In genomic region chr6:42692517-42693190, GRCm38 (mm10) we compare ENCODE assay signal across 8 mouse cellular contexts. TPM values are rescaled to one million over a fixed set of nuclear protein-coding genes. Genes with fewer than 3 reads are reported as not detected.
DNase-seq lines count a peak whose midpoint lies in the region; TF ChIP-seq lines count a peak whose summit lies in the region.

No protein-coding gene starts in this region.

- peak; percentile 89 for DNase-seq in adrenal gland, postnatal 10 days
- peak; percentile 93 for DNase-seq in embryo, embryonic 10.5 days (ENCODE audit: low spot score)
- DNase-seq in gastrocnemius, postnatal 14 days, result peak; percentile 87
- peak; percentile 46 for DNase-seq in hindlimb bud, embryonic 11.5 days (ENCODE audit: extremely low spot score, low read depth, low spot score)
- peak; percentile 83 for DNase-seq in left cerebral cortex, adult 2 months (ENCODE audit: extremely low spot score in 1 of 2, low spot score in 2 of 2)
- peak; percentile 91 for DNase-seq in lung, postnatal 36 days
- peak; percentile 81 to 85 for DNase-seq in right cerebral cortex, adult 2 months (ENCODE audit: low spot score in 2 of 2)
- no peak for DNase-seq in spleen, postnatal 4 days (ENCODE audit: low spot score in 2 of 2)

- TF ChIP-seq CTCF in left cerebral cortex, adult 2 months (IDR thresholded peaks at IDR 0.05), result no peak

- H3K4me3 ChIP-seq in left cerebral cortex, adult 2 months, result peak overlapping the region; percentile 88

- H3K27ac ChIP-seq in left cerebral cortex, adult 2 months, result peak overlapping the region; percentile 90

- intact Hi-C loops in gastrocnemius, postnatal 14 days (cut with DNase I; ENCODE audit: low total_unique reads), result no loop called here
- intact Hi-C loops in left cerebral cortex, adult 2 months (cut with DNase I), result loop anchor here (2.0 kb wide), 1 partner anchor 16 kb away; no protein-coding TSS in a partner anchor

RNA-seq across cellular contexts. Expression of gene Tcaf1, which starts 17.2 kb away (rescaled TPM):
- 10 to 100 TPM; 44.3 to 48.2 TPM for total RNA-seq in adrenal gland, postnatal 10 days (2021)
- 10 to 100 TPM; 11.2 to 15.0 TPM for total RNA-seq in gastrocnemius, postnatal 14 days (2021)
- 100 to 1,000 TPM; 231 to 242 TPM for total RNA-seq in left cerebral cortex, adult 2 months (2021)

RNA-seq across cellular contexts. Expression of gene Olfr453, which starts 46.5 kb away (rescaled TPM):
- total RNA-seq in adrenal gland, postnatal 10 days (2021), result not detected
- total RNA-seq in gastrocnemius, postnatal 14 days (2021), result not detected
- not detected for total RNA-seq in left cerebral cortex, adult 2 months (2021)

RNA-seq across cellular contexts. Expression of gene Tcaf2, which starts 47.6 kb away (rescaled TPM):
- total RNA-seq in adrenal gland, postnatal 10 days (2021), result 1 to 10 TPM; 7.8 to 8.9 TPM
- 1 to 10 TPM; 4.4 to 4.6 TPM for total RNA-seq in gastrocnemius, postnatal 14 days (2021)
- total RNA-seq in left cerebral cortex, adult 2 months (2021), result under 1 TPM; 0.68 to 0.84 TPM

Comparison
In these comparisons a context has a peak if more than half of its experiments do, and no peak if none do; other contexts are left out.
1. DNase-seq: peak in adrenal gland, postnatal 10 days (single experiment), embryo, embryonic 10.5 days (single experiment), gastrocnemius, postnatal 14 days (single experiment), hindlimb bud, embryonic 11.5 days (single experiment), left cerebral cortex, adult 2 months (2 of 2), lung, postnatal 36 days (single experiment) and right cerebral cortex, adult 2 months (2 of 2); none in spleen, postnatal 4 days (0 of 2).
2. RNA of gene Tcaf1, which starts 17.2 kb away (total RNA-seq): 231 to 242 TPM in left cerebral cortex, adult 2 months; 44.3 to 48.2 TPM in adrenal gland, postnatal 10 days and 11.2 to 15.0 TPM in gastrocnemius, postnatal 14 days; every median in the first group is over 4 times any median in the second.